Mouse (Mus musculus): ENCODE results near the gene Gm48552.
A peak's percentile ranks its signal among the peaks of the same experiment; 100 is the strongest.

Gene Gm48552

DNA sequence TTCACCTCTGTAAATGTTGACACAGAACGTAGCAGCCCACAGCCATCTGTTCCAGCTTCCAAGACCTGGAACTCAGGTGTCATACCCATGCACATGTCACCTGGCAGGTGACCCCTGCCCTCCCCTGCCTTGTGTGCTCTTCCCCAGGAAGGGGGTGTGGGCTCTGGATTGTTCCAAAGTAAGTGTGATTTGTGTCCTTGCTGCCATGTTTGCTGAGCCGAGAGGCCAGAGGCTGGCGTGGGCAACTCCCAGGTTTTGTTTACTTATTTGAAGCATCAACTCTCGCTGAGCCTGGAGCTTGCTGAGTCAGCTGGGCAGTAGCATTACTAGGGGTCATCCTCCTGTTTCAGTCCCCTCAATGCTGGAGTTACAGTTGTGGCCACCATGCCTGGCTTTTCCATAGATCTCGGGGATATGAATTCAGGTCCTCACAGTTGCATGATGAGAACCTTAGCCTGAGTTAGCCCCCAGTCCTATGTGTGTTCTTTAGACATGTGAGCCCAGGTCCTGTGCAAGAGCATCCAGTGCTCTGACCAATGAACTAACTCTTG, at the start of gene Gm48552:
Gene Gm48552 (plus strand): TSS at position 501 of the 551 bp plus-strand sequence.
- no peak for DNase-seq

GRCm38 (mm10) chr10:81340551-81341332, 48.1 kb upstream of the Gm48552 start:
- DNase-seq = peak; percentile 76

DNA sequence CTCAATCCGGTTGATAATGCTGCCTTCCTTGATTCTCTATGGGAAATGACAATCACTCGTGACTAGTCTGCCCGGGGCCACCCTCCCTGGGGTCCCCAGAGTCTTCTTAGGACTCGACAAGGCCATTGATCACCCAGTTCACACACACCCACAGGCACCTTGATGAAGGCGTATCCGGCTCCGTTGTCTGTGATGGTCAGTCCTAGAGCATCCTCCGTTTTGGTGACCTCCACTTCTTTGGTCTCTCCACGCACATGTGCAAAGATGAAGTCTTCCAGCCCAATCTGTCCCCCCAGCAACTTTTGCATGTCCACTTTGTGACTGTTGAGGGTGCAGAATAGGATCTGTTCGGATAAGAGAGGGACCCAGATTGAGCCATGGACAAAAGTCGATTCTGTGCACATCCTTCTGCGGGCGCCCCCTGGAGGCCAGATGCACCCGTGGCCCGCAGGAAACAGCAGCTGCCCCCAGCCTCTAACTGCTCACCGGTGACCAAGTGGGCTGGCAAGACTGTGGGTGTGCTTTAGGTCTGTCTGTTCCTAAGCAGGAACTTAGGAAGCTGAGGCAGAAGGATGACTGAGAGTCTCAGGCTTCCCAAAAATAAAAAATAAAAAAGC, 47.4 kb upstream of the Gm48552 start:
- DNase-seq = peak; percentile 75

GRCm38 (mm10) chr10:81342686-81343505, 45.9 kb upstream of the Gm48552 start, which contains the start of gene Gipc3:
Gene Gipc3 (minus strand): TSS chr10:81343266.
- no peak for DNase-seq

DNA sequence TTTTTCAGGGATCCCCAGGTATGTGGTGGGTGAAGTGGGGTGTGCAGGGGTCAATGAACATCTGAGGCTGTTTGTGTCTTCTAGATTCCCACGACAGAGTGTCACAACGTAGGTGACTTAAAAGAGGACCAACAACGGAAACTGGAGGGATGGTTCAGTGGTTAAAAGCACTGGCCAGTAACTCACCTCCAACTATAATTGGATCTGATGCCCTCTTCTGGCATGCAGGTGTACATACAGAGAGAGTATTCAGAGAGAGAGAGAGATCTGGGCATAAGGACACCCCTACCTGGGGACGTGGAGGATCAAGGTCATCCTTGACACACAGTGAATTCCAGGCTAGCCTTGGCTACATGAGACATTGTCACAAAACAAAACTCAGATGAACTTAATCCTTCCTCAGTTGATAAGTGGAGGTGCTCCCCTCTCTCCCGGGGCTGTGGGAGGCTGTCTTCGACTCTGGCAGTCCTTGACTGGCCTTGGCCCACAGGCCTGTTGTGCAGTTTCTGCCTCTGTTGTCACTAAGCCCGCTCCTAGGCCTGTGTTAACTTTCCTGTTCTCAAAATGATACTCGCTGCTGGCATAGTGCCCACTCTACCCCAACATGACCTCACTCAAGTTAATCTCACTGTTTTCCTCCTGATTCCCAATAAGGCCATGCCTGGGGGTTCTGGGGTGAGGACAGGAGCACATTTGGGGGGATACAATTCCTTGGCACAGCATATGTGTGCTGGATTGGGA, 44.2 kb upstream of the Gm48552 start:
- no peak for DNase-seq

- no peak for DNase-seq
These were observed 43.7 kb upstream of the Gm48552 start for GRCm38 (mm10) chr10:81345162-81345534.

- peak; percentile 91 for DNase-seq
These were observed 42.2 kb upstream of the Gm48552 start for GRCm38 (mm10) chr10:81346453-81347067.

- DNase-seq = peak; percentile 86
These were observed 39.7 kb upstream of the Gm48552 start for GRCm38 (mm10) chr10:81349146-81349545.

- no peak for DNase-seq
These were observed 38.8 kb upstream of the Gm48552 start for GRCm38 (mm10) chr10:81349961-81350350.

- peak; percentile 99 for DNase-seq
These were observed 38.3 kb upstream of the Gm48552 start, which contains the start of gene Hmg20b for GRCm38 (mm10) chr10:81350351-81351063. Gene Hmg20b (minus strand): TSS chr10:81350480.

DNA sequence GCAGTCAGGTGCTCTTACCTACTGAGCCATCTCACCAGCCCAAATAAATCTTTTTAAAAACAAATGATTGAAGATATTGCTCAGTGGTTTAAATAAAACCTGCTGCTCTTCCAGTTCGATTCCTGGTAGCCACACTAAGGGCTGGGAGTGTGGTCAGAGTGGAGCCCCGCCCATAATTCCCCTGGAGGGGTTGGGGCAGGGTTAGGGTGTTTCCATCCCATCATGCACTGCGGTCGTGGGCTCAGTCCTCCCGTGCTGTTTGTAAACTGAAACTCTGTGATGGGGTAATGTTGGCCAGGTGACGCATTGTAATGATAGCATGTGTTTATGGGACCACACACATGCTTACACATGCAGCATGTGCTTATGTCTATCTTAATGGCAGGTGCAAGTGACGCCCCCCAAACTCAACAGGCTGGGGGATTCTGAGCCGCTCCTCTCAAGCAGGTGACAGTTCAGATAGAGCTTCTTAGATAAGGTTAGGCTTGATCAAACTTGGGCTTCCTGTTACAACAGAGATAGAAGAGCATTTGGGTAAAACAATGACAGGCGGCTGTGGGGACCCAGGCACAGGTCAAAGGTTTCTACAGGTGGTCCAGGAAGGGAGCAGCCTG, 37.0 kb upstream of the Gm48552 start:
- DNase-seq = peak; percentile 92

DNA sequence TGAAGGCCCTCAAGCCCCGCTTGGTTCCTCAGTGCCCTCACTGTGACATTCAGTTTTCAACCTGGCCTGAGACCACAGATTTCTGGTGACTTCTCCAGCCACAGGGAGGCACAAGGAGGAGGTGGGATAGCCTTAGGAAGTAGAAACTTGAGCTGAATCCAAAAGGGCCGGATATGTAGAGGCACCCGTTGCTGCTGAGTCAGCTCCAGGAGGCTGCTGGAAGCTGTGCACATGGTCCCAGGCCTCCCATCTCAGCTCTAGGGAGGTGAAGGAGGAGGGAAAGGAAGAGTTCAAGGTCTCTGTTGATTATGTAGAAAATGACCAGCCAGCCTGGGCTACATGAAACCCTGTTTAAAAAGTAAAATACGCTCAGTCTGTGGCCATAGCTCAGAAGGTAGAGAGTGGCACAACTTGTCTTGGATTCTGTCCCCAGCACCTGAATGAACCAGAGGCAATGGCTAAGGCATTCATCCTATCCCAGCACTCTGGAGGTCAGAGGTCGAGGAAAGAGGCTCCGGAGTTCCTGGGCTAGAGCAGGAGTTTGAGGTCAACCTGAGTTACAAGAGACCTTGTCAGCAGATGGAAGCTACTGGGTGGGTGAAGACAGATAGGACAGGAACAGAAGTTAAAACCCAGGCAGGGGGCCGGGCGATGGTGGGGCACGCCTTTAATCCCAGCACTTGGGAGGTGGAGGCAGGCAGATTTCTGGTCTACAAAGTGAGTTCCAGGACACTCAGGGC, 33.9 kb upstream of the Gm48552 start:
- DNase-seq = no peak

GRCm38 (mm10) chr10:81355533-81355932, 33.3 kb upstream of the Gm48552 start:
- no peak for DNase-seq

- DNase-seq = no peak
These were observed 32.3 kb upstream of the Gm48552 start for GRCm38 (mm10) chr10:81356352-81356990.

- peak; percentile 96 for DNase-seq
These were observed 31.6 kb upstream of the Gm48552 start, which contains the start of gene Mfsd12 for GRCm38 (mm10) chr10:81356991-81357844. Gene Mfsd12 (plus strand): TSS chr10:81357491.

DNA sequence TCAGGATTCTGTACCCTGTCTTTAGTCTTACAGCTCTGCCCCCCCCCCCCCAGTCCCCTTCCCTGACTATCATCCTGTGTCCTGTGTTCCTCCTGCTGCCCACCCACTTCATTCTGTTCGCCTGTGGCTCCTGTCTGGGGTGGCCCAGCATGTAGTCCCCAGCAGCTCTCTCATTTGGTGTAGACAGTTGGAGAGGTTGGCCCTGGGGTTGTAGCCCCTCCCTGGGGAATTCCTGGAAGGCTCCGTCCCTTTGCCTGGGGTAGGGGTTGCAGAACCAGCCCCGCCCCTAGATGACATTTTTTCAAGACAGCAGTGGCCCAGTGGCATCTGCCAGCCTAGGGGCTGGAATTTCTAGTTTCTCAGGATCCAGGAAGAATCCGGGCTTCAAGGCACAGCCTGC, 30.6 kb upstream of the Gm48552 start:
- no peak for DNase-seq

DNA sequence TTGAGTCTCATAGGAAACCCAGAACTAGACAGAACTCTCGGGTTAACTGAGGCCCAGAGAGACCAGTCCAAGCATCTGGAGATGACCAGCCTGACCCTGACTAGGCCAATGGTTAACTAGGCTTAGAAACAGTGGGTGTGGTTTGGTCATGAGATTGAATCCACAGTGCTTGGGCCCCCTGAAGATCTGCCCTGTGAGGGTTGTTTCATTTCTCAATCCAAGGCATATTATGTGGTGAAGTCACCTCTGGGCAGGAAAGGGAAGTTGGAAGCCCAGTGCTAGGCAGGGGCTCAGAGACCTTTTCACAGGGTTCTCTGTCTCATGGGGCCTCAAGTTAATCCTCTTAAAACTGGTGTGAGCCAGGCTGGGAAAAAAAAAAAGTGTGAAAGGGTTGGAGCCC, 30.0 kb upstream of the Gm48552 start:
- DNase-seq = no peak

- DNase-seq = no peak
These were observed 28.1 kb upstream of the Gm48552 start for GRCm38 (mm10) chr10:81360721-81361120.
